Mouse (Mus musculus): ENCODE measurements at regions not wholly inside any gene's neighbourhood (a gene's known extent, or its start where the extent isn't known, plus 50 kb on each side); places are given as distances from the start of the nearest gene placed in this dataset.

DNA sequence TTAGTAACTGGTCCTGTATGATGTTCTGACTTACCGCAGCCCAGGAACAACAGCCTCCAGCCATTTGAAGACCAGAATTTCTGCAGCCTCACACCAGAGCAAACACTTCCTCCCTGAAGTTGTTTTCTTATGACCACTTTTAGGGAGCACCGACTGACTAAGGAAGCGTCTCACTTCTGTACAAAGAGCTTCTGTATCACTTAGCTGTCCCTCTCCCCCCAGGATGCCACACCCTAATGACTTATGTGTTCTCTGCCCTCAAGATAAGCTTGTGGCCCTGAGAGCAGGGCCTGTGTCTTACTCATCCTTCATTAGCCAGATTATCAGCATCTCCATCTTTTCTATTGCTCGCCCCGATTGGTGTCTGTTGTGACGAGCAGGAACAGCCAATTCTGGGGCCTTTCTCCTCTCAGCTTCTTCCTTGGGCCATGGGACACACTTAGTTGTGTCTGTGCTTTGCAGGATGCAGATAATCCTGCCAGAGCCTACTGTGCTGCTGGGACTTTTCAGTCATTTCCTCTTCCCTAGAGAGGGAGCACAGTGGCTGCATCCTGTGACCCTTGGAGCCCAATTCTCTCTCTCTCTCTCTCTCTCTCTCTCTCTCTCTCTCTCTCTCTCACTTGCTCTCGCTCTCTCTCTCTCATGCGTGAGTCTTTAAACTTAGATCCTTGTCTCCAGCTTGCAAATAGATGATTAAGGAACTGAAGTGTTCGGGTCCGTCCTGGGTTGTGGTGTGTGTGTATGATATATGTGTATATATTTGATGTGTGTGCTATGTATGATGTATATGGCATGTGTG, 131.4 kb downstream of the Zfp706 start:
- TF ChIP-seq GATA1 (IDR thresholded peaks at IDR 0.05; ENCODE audit: low read length) (no peak), TAL1 (IDR thresholded peaks at IDR 0.05; ENCODE audit: low read length) (no peak)

Data from erythroblast, embryonic 14.5 days (primary cell).